Mouse (Mus musculus) urinary bladder, postnatal 10 days (tissue): Measurements from ENCODE around the gene Ctu2.

Experiments used
- DNase-seq: peaks from one replicate; pipeline ENCODE4 v3.0.0; 2022; ENCODE audit warnings: low spot score

Gene Ctu2

DNA sequence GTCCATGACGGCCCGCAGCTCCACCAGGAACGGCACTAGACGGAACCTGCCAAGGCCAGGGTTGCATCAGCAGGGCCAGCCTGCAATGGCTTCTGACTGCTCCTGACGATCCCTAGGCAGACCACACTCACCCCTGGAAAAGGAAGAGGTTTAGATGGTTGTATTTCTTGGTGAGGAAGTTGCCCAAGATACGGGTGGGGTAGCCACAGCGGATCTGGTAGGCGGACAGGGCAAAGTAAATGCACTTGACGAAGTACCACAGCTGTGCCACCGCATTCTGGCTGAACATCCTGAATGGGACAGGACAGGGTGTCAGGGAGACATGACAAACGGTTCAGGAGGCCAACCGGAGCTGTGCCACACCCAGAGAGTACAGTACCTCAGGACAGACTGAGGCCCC lies 8.9 kb downstream of the Ctu2 start:
- DNase-seq: no peak

DNA sequence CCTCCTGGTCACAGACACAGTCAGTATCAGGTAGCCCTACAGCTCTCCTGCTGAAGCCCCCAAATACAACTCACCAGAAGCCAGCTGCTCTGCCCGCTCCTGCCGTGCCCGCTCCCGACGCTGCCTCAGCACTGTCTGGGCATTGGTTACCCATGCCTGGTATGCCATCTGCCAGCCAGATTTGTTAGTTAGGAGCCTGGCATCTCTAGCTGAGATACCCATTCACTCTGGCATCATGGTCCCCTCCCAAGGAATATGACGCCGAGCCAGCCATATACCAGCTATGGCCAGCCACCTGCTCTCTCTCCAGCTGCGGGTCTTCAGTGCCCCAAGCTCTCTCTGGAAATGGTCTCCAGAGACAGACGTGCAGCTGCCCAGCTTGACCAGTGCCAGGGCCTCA lies 12.4 kb downstream of the Ctu2 start:
- DNase-seq: no peak

GRCm38 (mm10) chr8:122497016-122497734 lies 21.2 kb downstream of the Ctu2 start:
- no peak for DNase-seq

GRCm38 (mm10) chr8:122497912-122498311 lies 22.0 kb downstream of the Ctu2 start:
- no peak for DNase-seq

DNA sequence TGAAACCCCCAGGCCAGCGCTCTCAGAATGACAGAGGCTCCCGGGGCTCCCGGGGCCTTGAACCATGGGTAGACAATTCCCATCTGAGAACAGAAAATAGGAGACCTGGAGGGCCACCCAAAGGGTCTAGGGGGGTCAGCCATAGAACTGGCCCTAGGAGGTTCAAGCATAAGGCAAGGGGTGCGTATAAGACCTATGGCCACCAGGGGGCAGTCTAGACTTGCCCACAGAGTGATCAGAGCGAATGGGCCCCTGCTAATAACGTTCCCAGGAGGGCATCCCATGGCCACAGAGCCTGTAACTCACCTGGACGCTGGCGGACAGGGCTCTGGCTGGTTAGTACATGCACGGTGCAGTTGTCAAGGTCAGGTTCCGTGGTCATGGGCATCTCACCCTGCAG lies 24.9 kb downstream of the Ctu2 start:
- DNase-seq: peak; percentile 41

- no peak for DNase-seq
Observed at GRCm38 (mm10) chr8:122511552-122511951, 35.6 kb downstream of the Ctu2 start.

DNA sequence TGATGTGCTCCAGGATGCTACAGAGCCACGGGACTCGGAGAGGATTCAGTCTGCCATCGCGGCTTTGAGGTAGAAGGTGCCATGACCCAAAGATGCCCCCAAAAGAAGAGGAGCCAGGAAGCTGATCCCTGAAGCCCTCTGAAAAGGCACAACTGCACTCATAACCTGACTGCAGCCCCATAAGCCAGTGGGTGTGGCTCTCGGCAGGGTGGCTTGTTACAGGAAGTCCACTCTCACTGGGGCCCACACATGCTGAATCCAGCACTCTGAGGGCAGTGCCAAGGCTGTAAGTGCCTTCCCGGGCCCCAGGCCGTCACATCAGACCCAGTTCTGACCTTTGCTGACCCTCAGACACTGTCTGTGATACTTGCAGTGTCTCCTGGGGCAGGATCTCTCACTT lies 36.4 kb downstream of the Ctu2 start:
- no peak for DNase-seq

GRCm38 (mm10) chr8:122515699-122516098 lies 39.8 kb downstream of the Ctu2 start:
- no peak for DNase-seq

GRCm38 (mm10) chr8:122517541-122518190 lies 41.7 kb downstream of the Ctu2 start:
- no peak for DNase-seq

DNA sequence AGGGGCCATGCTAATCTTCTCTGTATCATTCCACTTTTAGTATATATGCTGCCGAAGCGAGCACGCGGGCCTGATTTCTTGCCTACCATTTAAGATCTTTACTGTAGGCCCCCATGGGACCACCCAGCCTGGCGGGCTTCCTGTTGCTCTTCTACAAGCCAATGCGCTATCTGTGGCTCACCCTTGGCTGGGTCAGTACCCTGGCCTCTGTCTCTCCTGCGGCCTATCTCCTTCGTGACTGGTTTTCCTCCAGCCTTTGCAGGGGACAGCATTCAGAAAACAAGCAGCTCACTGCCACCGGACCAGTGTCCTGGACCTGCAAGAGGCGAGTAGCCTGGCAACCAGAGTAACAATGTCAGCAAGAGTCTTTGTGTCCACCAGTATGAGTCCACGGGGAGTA lies 44.7 kb downstream of the Ctu2 start:
- DNase-seq: no peak

- DNase-seq: no peak
Observed at GRCm38 (mm10) chr8:122522796-122523651, 47.1 kb downstream of the Ctu2 start.

- no peak for DNase-seq
Observed at GRCm38 (mm10) chr8:122523652-122524360, 47.9 kb downstream of the Ctu2 start.

DNA sequence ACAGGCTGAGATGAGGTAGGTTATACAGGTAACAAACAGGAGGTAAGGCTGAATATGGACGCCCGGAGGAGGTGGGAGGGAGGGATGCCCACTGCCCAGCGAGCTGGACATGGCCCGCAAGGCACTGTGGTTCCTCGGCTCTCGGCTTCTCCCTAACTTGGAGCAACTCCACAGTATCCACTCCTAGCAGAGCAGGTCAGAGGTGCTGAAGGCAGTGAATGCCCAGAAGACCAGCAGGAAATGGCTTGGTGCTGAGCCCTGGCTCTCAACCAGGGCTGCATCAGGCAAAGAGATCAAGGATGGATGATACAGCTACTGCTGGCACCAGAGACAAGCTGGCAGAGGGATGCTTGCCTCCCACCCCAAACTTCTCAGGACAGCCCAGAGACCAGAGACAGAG lies 48.6 kb downstream of the Ctu2 start:
- no peak for DNase-seq

DNA sequence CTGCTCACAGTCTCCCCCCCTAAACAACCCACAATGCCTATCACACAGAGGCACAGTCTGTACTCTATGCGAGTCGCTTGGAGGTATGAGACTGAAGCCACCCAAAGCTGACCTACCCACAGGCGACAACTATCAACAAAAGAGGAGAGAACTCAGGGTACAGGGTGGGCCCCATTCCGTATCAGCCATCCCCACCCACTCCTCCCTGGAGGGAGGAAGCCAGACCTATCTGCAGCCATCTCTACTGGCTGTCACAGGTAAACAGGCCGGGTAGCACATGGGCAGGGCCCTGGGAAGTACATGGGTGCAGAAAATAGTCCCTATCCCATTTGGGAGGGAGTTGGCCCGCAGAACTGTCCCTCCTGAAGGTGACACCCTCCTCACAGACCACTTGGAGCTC lies 49.1 kb downstream of the Ctu2 start:
- DNase-seq: no peak

- no peak for DNase-seq
Observed at GRCm38 (mm10) chr8:122526084-122526483, 50.1 kb downstream of the Ctu2 start.

GRCm38 (mm10) chr8:122526526-122527170 lies 50.7 kb downstream of the Ctu2 start:
- DNase-seq: no peak

DNA sequence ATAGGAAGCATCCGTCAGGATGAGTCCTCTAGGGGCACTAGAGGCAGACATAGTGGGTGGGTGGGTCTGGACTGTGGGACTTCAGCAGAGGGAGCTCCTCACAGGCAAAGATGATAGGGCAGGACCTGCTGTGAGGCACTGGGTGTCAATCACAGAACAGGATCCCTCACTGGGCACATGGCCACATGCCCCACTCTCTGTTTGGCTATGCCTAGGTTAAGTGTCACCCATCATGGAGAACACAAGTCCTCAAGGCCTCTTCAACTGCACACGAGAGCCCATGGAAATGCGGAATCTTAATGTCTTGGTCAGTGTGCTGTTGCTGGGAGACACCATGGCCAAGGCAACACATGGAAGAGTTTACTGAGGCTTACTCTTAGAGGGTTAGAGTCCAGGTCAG lies 52.0 kb downstream of the Ctu2 start:
- no peak for DNase-seq

DNA sequence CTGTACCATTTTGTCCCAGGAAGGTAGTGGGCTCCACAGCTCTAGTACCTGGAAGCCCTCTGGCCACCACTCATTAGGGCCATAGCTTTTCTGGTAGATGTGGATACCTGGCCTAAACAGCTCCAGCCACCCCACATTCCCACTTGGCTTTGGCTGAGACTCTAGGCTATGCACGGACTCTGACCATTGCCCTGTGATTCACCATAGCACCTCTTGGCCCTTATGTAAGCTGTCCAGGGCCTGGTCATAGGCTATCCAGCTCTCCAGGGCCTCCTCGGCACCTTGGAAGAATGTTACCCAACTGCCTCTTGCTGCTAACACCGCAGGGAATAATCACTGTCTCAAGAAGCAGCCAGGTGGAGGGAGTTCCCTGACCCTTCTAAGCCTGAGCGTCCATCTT lies 53.2 kb downstream of the Ctu2 start:
- DNase-seq: no peak

GRCm38 (mm10) chr8:122531312-122531711 lies 55.4 kb downstream of the Ctu2 start:
- no peak for DNase-seq
